Mouse (Mus musculus) E14TG2a.4 (cell line): ENCODE measurements around the gene Spaar.

Experiments used
- H3K27me3 ChIP-seq: 2 replicates; pipeline ENCODE4 v1.6.1; 2014; ENCODE audit warnings: low read length, control low read depth; ENCODE audit not compliant: insufficient read depth
- H3K36me3 ChIP-seq: 2 replicates; pipeline ENCODE4 v1.6.1; 2014; ENCODE audit warnings: low read length, control low read depth; ENCODE audit not compliant: insufficient read depth
- H3K4me1 ChIP-seq: replicated peaks from 2 replicates; pipeline ENCODE4 v1.6.1; 2014; ENCODE audit warnings: low read depth, low read length, control low read depth
- H3K4me3 ChIP-seq: replicated peaks from 2 replicates; pipeline ENCODE4 v1.5.1; 2014; ENCODE audit warnings: mild to moderate bottlenecking, low read length
- H3K9me3 ChIP-seq: 2 replicates; pipeline ENCODE4 v1.6.1; 2014; ENCODE audit warnings: low read length, control low read depth
- CTCF ChIP-seq: conservative IDR thresholded peaks from 2 replicates; pipeline ENCODE4 v1.5.1; 2014; ENCODE audit warnings: low read length
- NANOG ChIP-seq: IDR thresholded peaks from 2 replicates; pipeline ENCODE4 v1.6.1; 2014; ENCODE audit warnings: borderline replicate concordance, low read length, mixed read lengths
- POU5F1 ChIP-seq: IDR thresholded peaks from 2 replicates; pipeline ENCODE4 v1.6.1; 2014; ENCODE audit warnings: low read length, borderline replicate concordance

Gene Spaar

DNA sequence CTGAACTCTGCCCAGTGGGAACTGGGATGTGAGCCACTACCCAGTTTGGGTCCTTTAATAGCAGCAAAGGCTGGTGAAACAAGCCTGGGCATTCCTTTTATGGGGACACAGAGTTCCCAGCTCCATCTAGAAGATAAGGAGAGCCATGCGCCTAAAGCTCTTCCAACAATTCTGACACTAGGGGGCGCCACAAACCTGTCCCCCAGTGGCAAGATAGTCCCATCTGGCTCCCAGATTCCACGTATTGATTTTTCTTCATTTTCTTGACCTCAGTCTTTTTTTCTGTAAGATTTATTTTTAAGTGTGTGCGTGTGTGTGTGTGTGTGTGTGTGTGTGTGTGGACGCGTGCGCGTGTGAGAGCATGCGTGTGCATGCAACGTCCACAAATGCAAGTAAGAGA lies 30.6 kb downstream of the Spaar start:
- peaks cover 6% of the 10 kb centered on the region; the same call in 1 of the 2 replicates for H3K9me3 ChIP-seq
- peaks cover 12% of the 10 kb centered on the region; the same call in 1 of the 2 replicates for H3K4me1 ChIP-seq
- TF ChIP-seq NANOG: no peak
- TF ChIP-seq CTCF: peak; percentile 74
- no peaks in the 10 kb centered on the region for H3K36me3 ChIP-seq
- H3K4me3 ChIP-seq: no peak overlapping the region
- peaks cover 6% of the 10 kb centered on the region; the same call in 1 of the 2 replicates for H3K27me3 ChIP-seq

GRCm38 (mm10) chr4:43761336-43761735 lies 31.5 kb downstream of the Spaar start:
- peaks cover 12% of the 10 kb centered on the region; the same call in 1 of the 2 replicates for H3K4me1 ChIP-seq
- no peaks in the 10 kb centered on the region for H3K36me3 ChIP-seq
- peaks cover 6% of the 10 kb centered on the region; the same call in 1 of the 2 replicates for H3K9me3 ChIP-seq
- no peak for TF ChIP-seq POU5F1
- peak; percentile 37 for TF ChIP-seq CTCF
- peaks cover 6% of the 10 kb centered on the region; the same call in 1 of the 2 replicates for H3K27me3 ChIP-seq
- no peak overlapping the region for H3K4me3 ChIP-seq

DNA sequence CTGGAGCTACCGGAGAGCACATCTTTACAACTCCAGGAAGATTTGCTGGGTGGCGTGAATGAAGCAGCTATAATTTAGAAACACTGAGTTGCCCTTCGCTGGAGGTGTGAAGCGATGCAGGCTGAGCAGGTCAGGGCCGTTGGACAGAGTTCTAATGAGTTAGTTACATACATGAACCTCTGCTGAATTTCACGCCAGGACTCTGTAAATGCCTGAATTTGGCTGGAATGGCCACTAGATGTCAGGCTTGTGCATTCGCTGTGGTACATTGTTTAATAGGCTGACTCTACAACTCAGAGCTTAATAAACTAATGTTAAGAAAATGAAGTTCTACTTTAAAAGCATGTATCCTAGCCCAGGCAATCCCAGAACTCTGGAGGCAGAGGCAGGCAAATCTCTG lies 33.6 kb downstream of the Spaar start:
- H3K4me1 ChIP-seq: peaks cover 12% of the 10 kb centered on the region; the same call in 1 of the 2 replicates
- peaks cover 6% of the 10 kb centered on the region; the same call in 1 of the 2 replicates for H3K9me3 ChIP-seq
- peak; percentile 87 for TF ChIP-seq CTCF
- TF ChIP-seq POU5F1: no peak
- no peak overlapping the region for H3K4me3 ChIP-seq
- H3K36me3 ChIP-seq: no peaks in the 10 kb centered on the region
- no peaks in the 10 kb centered on the region; the same call in 1 of the 2 replicates for H3K27me3 ChIP-seq

GRCm38 (mm10) chr4:43768341-43768740 lies 38.5 kb downstream of the Spaar start:
- TF ChIP-seq CTCF (no peak), NANOG (no peak), POU5F1 (no peak)
- no peak overlapping the region for H3K4me3 ChIP-seq

DNA sequence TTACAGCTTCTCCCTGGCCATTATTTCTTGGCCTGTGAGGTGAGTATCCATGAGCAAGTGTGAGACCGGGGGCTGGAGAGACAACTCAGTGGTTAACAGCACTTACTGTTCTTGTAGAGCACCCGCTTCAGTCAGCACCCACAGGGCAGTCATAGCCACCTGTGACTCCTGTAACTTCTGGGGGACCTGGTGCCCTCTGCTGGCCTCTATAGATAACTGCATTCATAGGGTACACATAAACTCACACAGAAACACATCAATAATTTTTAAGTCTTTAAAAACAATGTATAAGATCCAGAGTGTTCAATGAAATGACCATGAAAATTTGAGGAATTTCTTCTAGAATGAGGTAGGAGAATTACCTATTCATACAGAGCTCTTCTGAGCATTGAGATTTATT lies 39.5 kb downstream of the Spaar start:
- no peak overlapping the region for H3K4me3 ChIP-seq
- H3K9me3 ChIP-seq: peaks cover 4% of the 10 kb centered on the region; the same call in 1 of the 2 replicates
- peaks cover 6% of the 10 kb centered on the region for H3K4me1 ChIP-seq
- TF ChIP-seq POU5F1 (no peak), CTCF (peak; percentile 70)
- H3K36me3 ChIP-seq: no peaks in the 10 kb centered on the region
- peaks cover 5% of the 10 kb centered on the region for H3K27me3 ChIP-seq

More at GRCm38 (mm10) chr4:43768341-43768740, 38.5 kb downstream of the Spaar start:
- Histone ChIP-seq H3K27me3 (no peaks in the 10 kb centered on the region), H3K9me3 (peaks cover 6% of the 10 kb centered on the region; the same call in 1 of the 2 replicates), H3K36me3 (no peaks in the 10 kb centered on the region), H3K4me1 (peaks cover 6% of the 10 kb centered on the region)

- no peaks in the 10 kb centered on the region for H3K36me3 ChIP-seq
- H3K4me3 ChIP-seq: no peak within 1 kb of the TSS
- TF ChIP-seq CTCF: no peak
- TF ChIP-seq POU5F1: no peak
- TF ChIP-seq NANOG: no peak
- peaks cover 5% of the 10 kb centered on the region for H3K27me3 ChIP-seq
- H3K9me3 ChIP-seq: no peaks in the 10 kb centered on the region
- peaks cover 6% of the 10 kb centered on the region for H3K4me1 ChIP-seq
These were observed 41.1 kb downstream of the Spaar start, which contains the start of gene Olfr159 for GRCm38 (mm10) chr4:43770909-43771308. Olfr159 (minus strand) TSS chr4:43771009.

GRCm38 (mm10) chr4:43771626-43772025 lies 41.8 kb downstream of the Spaar start:
- TF ChIP-seq NANOG: no peak
- TF ChIP-seq CTCF: no peak
- no peak for TF ChIP-seq POU5F1
- Histone ChIP-seq H3K4me3 (no peak overlapping the region), H3K36me3 (no peaks in the 10 kb centered on the region), H3K4me1 (peaks cover 6% of the 10 kb centered on the region), H3K27me3 (peaks cover 5% of the 10 kb centered on the region), H3K9me3 (no peaks in the 10 kb centered on the region)

GRCm38 (mm10) chr4:43772304-43772703 lies 42.5 kb downstream of the Spaar start:
- TF ChIP-seq NANOG: no peak
- no peak for TF ChIP-seq CTCF
- TF ChIP-seq POU5F1: no peak
- Histone ChIP-seq H3K36me3 (no peaks in the 10 kb centered on the region), H3K27me3 (peaks cover 5% of the 10 kb centered on the region), H3K4me3 (no peak overlapping the region), H3K4me1 (peaks cover 6% of the 10 kb centered on the region), H3K9me3 (no peaks in the 10 kb centered on the region)

DNA sequence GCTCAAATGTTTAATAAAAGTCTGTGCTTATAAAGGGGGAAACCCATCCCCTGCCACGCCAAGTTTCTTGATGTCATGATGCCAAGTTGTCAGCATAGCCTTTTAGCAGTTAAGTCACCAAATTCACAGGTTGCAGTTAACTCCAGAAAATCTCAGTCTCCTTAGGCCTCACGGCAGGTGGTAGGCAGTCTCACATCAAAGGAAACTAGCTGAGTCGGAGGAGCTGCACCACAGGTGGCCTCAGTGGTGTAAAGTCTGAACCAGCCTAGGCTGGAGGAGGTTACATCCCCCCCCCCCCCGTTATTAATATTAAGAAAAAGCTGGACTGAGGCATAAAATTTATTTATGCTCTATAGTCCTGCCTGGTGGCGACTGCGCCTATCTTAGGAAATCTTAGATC lies 65.5 kb downstream of the Spaar start:
- Histone ChIP-seq H3K4me1 (peaks cover 73% of the 10 kb centered on the region), H3K9me3 (no peaks in the 10 kb centered on the region), H3K36me3 (no peaks in the 10 kb centered on the region), H3K27me3 (no peaks in the 10 kb centered on the region), H3K4me3 (0 out of 2 replicates have a peak overlapping the region, but pooled peaks have one; percentile 26)
- TF ChIP-seq POU5F1 (no peak), CTCF (no peak), NANOG (peak; percentile 27; the same call in 1 of the 2 replicates)
